Mouse (Mus musculus) liver, embryonic 14.5 days (tissue): Measurements from ENCODE around the gene Mylk. TPM values are rescaled to one million over a fixed set of nuclear protein-coding genes. Genes with fewer than 3 reads are reported as not detected.

Source experiments
- ATAC-seq: fragments of 200-750 bp; cut with Nextera tagmentation; 2 replicates; pipeline ENCODE4 v1.8.0; 2017; ENCODE audit warnings: moderate number of reproducible peaks, mild to moderate bottlenecking, moderate library complexity; ENCODE audit not compliant: insufficient read depth
- DNase-seq, 3 experiments: peaks; one replicate each; pipeline ENCODE4 v3.0.0-alpha.2; 2012 to 2013; ENCODE audit warnings: low read depth in 3 of 3, low spot score in 3 of 3
- H3K27ac ChIP-seq: fragments of 300-500 bp; sonication (generic); 2 replicates; pipeline ENCODE4 v1.5.1; 2014; ENCODE audit warnings: moderate library complexity, mild to moderate bottlenecking, control low read depth, inconsistent platforms
- H3K27me3 ChIP-seq: fragments of 300-500 bp; sonication (generic); 2 replicates; pipeline ENCODE4 v1.6.1; 2014; ENCODE audit warnings: mild to moderate bottlenecking, low read length, moderate library complexity; ENCODE audit not compliant: control insufficient read depth, insufficient read depth
- H3K36me3 ChIP-seq: fragments of 300-500 bp; sonication (generic); replicated peaks from 2 replicates; pipeline ENCODE4 v1.6.1; 2014; ENCODE audit warnings: low read depth; ENCODE audit not compliant: control insufficient read depth, insufficient read depth
- H3K4me1 ChIP-seq, 2 experiments: fragments of 200-500 bp in 1 of 2; fragments of 300-500 bp in 1 of 2; sonication (generic) in 1 of 2; replicated peaks; 2 replicates each; pipeline ENCODE4 v1.6.1; 2012 to 2014; ENCODE audit warnings: antibody characterized with exemption in 1 of 2, inconsistent platforms in 1 of 2, low read length in 1 of 2; ENCODE audit not compliant: control insufficient read depth in 2 of 2, insufficient read depth in 2 of 2
- H3K4me2 ChIP-seq: fragments of 300-500 bp; sonication (generic); 2 replicates; pipeline ENCODE4 v1.6.1; 2014; ENCODE audit warnings: low read depth, mild to moderate bottlenecking, control low read depth, moderate library complexity
- H3K4me3 ChIP-seq, 2 experiments: fragments of 200-500 bp in 1 of 2; fragments of 300-500 bp in 1 of 2; sonication (generic) in 1 of 2; 2 replicates each; pipeline ENCODE4 v1.5.1; 2012 to 2014; ENCODE audit warnings: low read depth in 2 of 2, low read length in 2 of 2, mild to moderate bottlenecking in 2 of 2, control low read depth in 1 of 2, inconsistent platforms in 1 of 2, moderate library complexity in 1 of 2; ENCODE audit not compliant: insufficient read depth in 1 of 2
- H3K9ac ChIP-seq: fragments of 300-500 bp; sonication (generic); replicated peaks from 2 replicates; pipeline ENCODE4 v1.6.1; 2014; ENCODE audit warnings: mild to moderate bottlenecking, control low read depth, moderate library complexity
- H3K9me3 ChIP-seq: fragments of 300-500 bp; sonication (generic); 2 replicates; pipeline ENCODE4 v1.6.1; 2016; ENCODE audit warnings: low read length, mixed read lengths; ENCODE audit not compliant: control insufficient read depth
- CTCF ChIP-seq: IDR thresholded peaks from 2 replicates; pipeline ENCODE4 v1.5.1; 2016; ENCODE audit warnings: antibody characterized with exemption, low read depth, control low read depth
- EP300 ChIP-seq: IDR thresholded peaks from 2 replicates; pipeline ENCODE4 v1.6.1; 2016; ENCODE audit warnings: antibody characterized with exemption, low read depth
- WGBS: fragments of 180-500 bp; shearing (Covaris S2); extraction: QIAGEN DNeasy Blood & Tissue Kit; methylation state at CpG from one replicate; pipeline ENCODE4 v1.1.7; 2014; ENCODE audit not compliant: insufficient replicate concordance; 5-methylcytosine and 5-hydroxymethylcytosine counted together
- polyA plus RNA-seq, 2 experiments: library from polyadenylated mRNA; depleted of rRNA in 1 of 2; stranded (reverse) in 1 of 2; unstranded in 1 of 2; fragments of >200 nt; fragmentation: Nextera tagmentation in 1 of 2; extraction: Ambion mirVana in 1 of 2; gene quantifications; 2 replicates each; pipeline versions ENCODE4 v1.2.1 to v1.2.3; 2012 to 2014

Gene Mylk
- polyA plus RNA-seq, 2 experiments: 4.4 to 5.4 TPM

DNA sequence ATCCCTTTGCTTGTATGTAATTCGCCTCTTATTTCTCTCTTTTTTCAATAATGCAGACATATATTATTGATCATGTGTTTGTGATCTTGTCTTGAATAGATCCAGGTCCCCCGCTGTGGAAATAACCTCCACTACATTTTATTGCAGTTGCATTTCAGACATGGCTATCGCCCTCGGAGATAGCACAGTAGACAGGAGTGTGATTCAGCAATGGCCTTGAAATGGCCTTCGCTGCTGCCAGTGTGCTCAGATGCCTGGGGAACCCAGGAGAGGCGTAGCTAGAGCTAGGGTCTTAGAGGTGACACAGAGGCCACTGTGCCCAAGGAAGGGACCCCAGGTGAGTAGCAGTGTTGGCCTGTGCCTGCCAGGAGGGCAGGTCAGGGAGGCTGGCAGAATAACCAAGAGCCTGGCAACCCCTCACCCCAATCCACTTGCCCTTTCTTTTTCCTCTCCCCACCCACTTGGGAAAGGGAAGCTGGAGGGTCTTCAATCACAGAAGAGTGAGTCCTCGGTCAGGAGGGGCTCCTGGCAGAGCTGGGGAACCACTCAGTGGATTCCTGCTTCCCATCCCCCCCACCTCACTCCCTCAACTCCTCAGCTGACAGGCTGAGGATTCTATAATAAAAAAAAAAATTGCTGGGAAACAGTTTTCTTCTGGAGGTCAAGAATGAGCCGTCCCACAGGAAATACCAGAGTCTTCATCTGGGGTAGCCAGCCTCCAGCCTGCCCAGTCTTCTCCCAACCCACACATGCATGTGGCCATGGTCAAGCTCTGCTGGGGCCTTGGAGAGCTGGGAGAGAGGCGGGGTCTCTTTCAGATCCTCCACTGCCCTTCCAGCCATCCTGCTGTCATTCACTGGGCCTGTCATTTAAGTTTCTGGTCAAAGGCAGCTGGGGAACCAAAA is 181.8 kb downstream of the Mylk start:
- DNase-seq (no peak), ATAC-seq (no peak)
- Histone ChIP-seq H3K4me1 (peaks cover 0 to 12% of the 10 kb centered on the region in 2 experiments; a peak in 3 of 4 replicates), H3K36me3 (no peaks in the 10 kb centered on the region), H3K4me2 (no peak overlapping the region), H3K4me3 (no peak overlapping the region), H3K27ac (no peak overlapping the region), H3K27me3 (no peaks in the 10 kb centered on the region), H3K9me3 (no peaks in the 10 kb centered on the region), H3K9ac (no peak overlapping the region)
- TF ChIP-seq CTCF (no peak), EP300 (no peak)
- WGBS: 53% methylated on average over 9 of the region's 9 CpGs

DNA sequence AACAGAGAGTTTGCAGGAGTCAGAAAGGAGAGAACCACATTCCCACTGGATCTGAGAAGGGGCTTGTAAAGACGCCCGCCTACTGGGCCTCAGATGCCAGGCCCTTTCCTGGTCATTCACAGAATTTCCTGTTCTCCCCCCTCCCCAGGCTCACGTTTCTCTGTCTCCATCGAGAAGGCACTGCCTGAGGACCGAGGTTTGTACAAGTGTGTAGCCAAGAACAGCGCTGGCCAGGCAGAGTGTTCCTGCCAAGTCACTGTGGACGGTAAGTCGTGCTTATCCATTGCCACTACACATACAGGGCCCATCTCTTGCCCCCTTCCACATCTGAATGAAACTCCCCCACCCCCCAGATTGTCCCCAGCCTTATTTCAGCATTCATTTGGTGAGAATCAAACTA is 184.7 kb downstream of the Mylk start:
- H3K4me2 ChIP-seq: no peak overlapping the region
- WGBS: 45% methylated on average over 8 of the region's 8 CpGs

DNA sequence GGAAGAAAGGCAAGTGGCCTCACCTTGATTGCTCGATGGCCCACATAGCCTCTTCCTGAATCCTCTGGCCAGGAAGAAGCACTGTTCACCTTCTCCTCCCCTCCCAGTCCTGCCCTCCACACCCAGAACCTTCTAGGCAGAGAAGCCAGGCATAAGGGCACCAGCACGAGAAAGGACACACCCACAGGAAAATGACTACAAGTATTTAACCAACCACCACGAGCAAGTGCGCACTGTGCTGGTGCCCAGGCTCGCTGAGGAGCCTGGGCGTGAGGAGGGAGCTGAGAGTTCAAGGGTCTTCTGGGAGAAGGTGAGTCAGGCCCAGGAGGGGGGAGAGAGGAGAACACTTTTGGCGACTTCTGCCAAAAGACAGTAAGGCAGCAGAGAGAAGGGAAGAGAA is 185.1 kb downstream of the Mylk start:
- Histone ChIP-seq H3K9me3 (no peaks in the 10 kb centered on the region), H3K27ac (no peak overlapping the region), H3K27me3 (no peaks in the 10 kb centered on the region), H3K9ac (no peak overlapping the region), H3K4me1 (peaks cover 7 to 21% of the 10 kb centered on the region in 2 experiments), H3K4me2 (no peak overlapping the region), H3K36me3 (no peaks in the 10 kb centered on the region), H3K4me3 (no peak overlapping the region)
- ATAC-seq: no peak
- no peak for DNase-seq
- TF ChIP-seq CTCF: no peak
- no peak for TF ChIP-seq EP300
- 38% methylated on average over 7 of the region's 7 CpGs for WGBS

More for the DNA sequence above, 184.7 kb downstream of the Mylk start:
- no peak for ATAC-seq
- H3K27ac ChIP-seq: no peak overlapping the region
- H3K9me3 ChIP-seq: no peaks in the 10 kb centered on the region
- H3K27me3 ChIP-seq: no peaks in the 10 kb centered on the region
- H3K4me1 ChIP-seq: peaks cover 7 to 22% of the 10 kb centered on the region in 2 experiments
- DNase-seq: no peak
- H3K9ac ChIP-seq: no peak overlapping the region
- H3K36me3 ChIP-seq: no peaks in the 10 kb centered on the region
- no peak for TF ChIP-seq CTCF
- no peak for TF ChIP-seq EP300
- H3K4me3 ChIP-seq: no peak overlapping the region

DNA sequence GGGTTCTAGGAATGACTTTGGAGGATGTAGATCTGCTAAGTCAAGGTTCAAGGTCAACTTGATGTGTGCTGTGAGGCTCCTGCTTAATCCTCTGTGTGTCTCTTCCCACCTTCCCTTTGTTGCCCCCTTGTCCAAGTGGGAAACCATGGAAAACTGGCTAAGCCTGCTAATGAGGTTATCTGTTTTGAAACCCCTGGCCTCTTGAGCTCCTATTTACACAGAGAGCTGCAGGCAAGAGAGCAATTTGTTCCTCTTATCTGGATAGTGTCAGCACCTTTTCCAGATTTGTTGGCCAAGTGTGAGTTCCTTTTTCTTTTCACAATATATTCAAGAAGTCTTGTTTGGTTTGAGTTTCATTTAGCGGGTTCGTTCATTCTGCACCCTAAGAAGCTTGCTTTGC is 186.3 kb downstream of the Mylk start:
- peaks cover 7 to 25% of the 10 kb centered on the region in 2 experiments for H3K4me1 ChIP-seq
- no peaks in the 10 kb centered on the region for H3K9me3 ChIP-seq
- no peak overlapping the region for H3K9ac ChIP-seq
- no peak overlapping the region for H3K4me2 ChIP-seq
- no peaks in the 10 kb centered on the region for H3K36me3 ChIP-seq
- TF ChIP-seq EP300 (no peak), CTCF (no peak)
- H3K27ac ChIP-seq: no peak overlapping the region
- DNase-seq: no peak
- no peak overlapping the region for H3K4me3 ChIP-seq
- WGBS: 47% methylated on average over 2 of the region's 2 CpGs
- H3K27me3 ChIP-seq: no peaks in the 10 kb centered on the region
- no peak for ATAC-seq

DNA sequence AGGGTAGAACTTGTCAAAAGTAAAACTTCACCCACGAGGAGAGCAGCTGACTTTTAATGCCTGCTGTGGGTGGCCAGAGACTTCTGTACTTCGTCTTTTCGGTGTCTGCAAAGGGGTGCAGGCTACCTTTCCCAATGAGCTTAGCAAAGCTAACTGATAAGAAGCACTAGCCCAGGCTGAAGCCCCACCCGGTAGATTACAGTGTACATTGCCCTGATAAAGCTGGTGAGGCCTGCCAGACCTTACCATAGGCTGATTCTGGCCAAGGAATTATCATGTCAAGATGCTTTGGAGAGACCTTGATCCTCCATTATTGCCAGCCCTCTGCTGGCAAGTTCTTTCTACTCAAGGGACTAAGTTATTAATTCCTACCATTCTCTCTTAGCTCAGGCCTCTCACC is 188.2 kb downstream of the Mylk start:
- Histone ChIP-seq H3K4me1 (peaks cover 7 to 42% of the 10 kb centered on the region in 2 experiments), H3K27ac (no peak overlapping the region)
- WGBS: 7% methylated on average over 4 of the region's 4 CpGs

More for the DNA sequence above, 188.2 kb downstream of the Mylk start:
- DNase-seq (peak in 1 of 3 experiments; percentile 22), ATAC-seq (peak; percentile 65)
- Histone ChIP-seq H3K9me3 (no peaks in the 10 kb centered on the region), H3K4me3 (no peak overlapping the region), H3K9ac (no peak overlapping the region), H3K27me3 (no peaks in the 10 kb centered on the region), H3K36me3 (no peaks in the 10 kb centered on the region), H3K4me2 (peak overlapping the region; percentile 15; the same call in 1 of the 2 replicates)
- TF ChIP-seq EP300: no peak
- no peak for TF ChIP-seq CTCF
